Mouse (Mus musculus) neural tube, embryonic 12.5 days (tissue): ENCODE measurements at regions not wholly inside any gene's neighbourhood (a gene's known extent, or its start where the extent isn't known, plus 50 kb on each side); places are given as distances from the start of the nearest gene placed in this dataset.

Experiments
- ATAC-seq: fragments of 200-750 bp; cut with Nextera tagmentation; 2 replicates; pipeline ENCODE4 v1.8.0; 2017; ENCODE audit warnings: low read depth, mild to moderate bottlenecking, moderate TSS enrichment, moderate library complexity; ENCODE audit not compliant: low FRiP score
- H3K27ac ChIP-seq: fragments of 300-500 bp; sonication (generic); 2 replicates; pipeline ENCODE4 v1.5.1; 2016
- H3K27me3 ChIP-seq: fragments of 300-500 bp; sonication (generic); replicated peaks from 2 replicates; pipeline ENCODE4 v1.6.1; 2016; ENCODE audit warnings: mild to moderate bottlenecking
- H3K36me3 ChIP-seq: fragments of 300-500 bp; sonication (generic); 2 replicates; pipeline ENCODE4 v1.6.1; 2016; ENCODE audit warnings: mild to moderate bottlenecking
- H3K4me1 ChIP-seq: fragments of 300-500 bp; sonication (generic); 2 replicates; pipeline ENCODE4 v1.6.1; 2016
- H3K4me2 ChIP-seq: fragments of 300-500 bp; sonication (generic); replicated peaks from 2 replicates; pipeline ENCODE4 v1.6.1; 2016; ENCODE audit warnings: mild to moderate bottlenecking
- H3K4me3 ChIP-seq: fragments of 300-500 bp; sonication (generic); 2 replicates; pipeline ENCODE4 v1.5.1; 2016
- H3K9ac ChIP-seq: fragments of 300-500 bp; sonication (generic); 2 replicates; pipeline ENCODE4 v1.6.1; 2016; ENCODE audit warnings: mild to moderate bottlenecking
- H3K9me3 ChIP-seq: fragments of 300-500 bp; sonication (generic); 2 replicates; pipeline ENCODE4 v1.6.1; 2016; ENCODE audit warnings: mild to moderate bottlenecking
- WGBS: fragments of 180-500 bp; shearing (Covaris S2); methylation state at CpG from one replicate; pipeline ENCODE4 v1.1.7; 2016; 5-methylcytosine and 5-hydroxymethylcytosine counted together

DNA sequence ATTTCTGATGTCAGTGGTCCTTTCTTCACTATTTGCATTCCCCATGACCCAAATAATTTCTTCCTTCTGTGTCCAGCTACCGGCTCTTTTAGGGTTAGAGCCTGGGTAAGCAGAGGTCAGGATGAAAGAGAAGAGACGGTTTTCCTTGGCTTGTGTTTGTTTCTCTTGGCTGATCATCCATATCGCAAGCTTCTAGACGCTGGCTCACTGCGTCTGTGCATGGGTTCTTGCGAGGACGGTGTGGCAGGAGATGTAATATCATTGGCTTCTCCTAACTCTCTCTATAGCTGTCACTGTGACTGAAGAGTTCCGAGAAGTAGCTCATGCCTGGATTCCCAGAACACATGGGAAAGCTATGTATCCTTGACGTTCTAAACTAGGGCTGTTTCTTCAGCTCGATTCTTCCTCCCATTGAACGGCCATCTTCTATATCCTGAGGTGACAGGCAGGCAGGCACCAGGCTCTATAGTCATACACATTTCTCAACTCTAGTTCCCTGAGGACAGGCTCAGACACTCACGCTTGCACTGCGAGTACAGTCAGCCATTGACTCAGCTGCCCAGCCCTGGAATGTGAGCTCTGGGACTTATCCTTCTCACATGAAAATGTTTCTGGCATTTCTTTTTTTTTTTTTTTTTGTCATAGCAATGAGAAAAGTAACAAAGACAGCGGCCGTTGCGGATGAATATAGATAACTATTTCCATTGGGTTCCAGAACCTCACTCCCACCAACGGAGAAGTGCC lies 85.0 kb downstream of the Bach1 start:
- H3K4me2 ChIP-seq: no peak overlapping the region
- no peaks in the 10 kb centered on the region for H3K9me3 ChIP-seq
- no peaks in the 10 kb centered on the region for H3K4me1 ChIP-seq
- H3K36me3 ChIP-seq: no peaks in the 10 kb centered on the region
- 75% methylated on average over 17 of the region's 17 CpGs for WGBS
- H3K27me3 ChIP-seq: no peaks in the 10 kb centered on the region
- H3K4me3 ChIP-seq: no peak overlapping the region
- H3K9ac ChIP-seq: no peak overlapping the region
- no peak for ATAC-seq
- H3K27ac ChIP-seq: no peak overlapping the region

DNA sequence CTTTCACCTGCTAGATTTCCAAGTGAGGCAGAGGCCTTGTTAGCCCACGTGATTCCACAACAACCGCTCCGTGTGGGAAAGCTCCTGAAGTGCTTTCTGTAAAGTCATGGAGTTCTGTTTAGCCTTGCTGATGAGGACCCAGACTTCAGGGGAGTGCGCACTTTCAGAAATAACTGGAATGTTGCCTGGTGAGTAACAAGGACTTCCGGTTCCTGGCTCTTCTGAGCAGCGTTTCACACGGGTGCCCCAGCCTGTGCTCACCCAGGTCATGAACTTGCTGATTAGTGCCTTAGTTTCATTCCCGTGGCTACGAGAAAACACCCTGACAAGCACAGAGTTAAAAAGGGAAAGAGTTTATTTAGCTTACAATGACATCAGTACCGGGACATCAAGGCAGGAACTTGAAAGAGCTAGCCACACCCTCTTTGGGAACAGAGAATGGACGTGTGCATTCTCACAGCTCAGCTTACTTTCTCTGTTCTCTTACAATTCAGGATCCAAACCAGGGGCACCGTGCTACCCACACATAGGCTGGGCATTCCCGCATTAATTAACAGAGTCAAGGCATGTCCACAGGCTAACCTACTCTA lies 85.8 kb downstream of the Bach1 start:
- H3K4me1 ChIP-seq: no peaks in the 10 kb centered on the region
- H3K9me3 ChIP-seq: no peaks in the 10 kb centered on the region
- no peak overlapping the region for H3K4me3 ChIP-seq
- no peak overlapping the region for H3K4me2 ChIP-seq
- H3K9ac ChIP-seq: no peak overlapping the region
- no peaks in the 10 kb centered on the region for H3K27me3 ChIP-seq
- 64% methylated on average over 13 of the region's 13 CpGs for WGBS
- H3K27ac ChIP-seq: no peak overlapping the region
- no peaks in the 10 kb centered on the region for H3K36me3 ChIP-seq
- ATAC-seq: no peak

DNA sequence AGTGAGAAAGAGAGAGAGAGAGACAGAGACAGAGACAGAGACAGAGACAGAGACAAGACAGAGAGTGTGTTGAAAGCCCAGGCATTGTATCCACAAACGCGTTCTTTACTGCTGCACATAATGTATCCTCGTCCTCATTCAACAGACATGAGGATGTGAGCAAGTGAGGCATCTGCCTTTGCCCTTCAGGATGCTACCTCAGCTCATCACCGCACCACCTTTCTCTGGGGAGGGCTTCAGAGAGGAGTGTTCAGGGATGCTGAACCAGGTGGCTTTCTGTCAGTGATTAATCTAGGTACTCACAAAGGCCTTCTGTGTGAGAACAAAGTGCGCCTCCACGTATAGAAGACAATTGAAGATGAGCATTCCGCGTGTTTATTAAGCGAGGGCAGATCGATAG lies 90.8 kb downstream of the Bach1 start:
- H3K27me3 ChIP-seq: no peaks in the 10 kb centered on the region
- no peak overlapping the region for H3K9ac ChIP-seq
- 45% methylated on average over 10 of the region's 10 CpGs for WGBS
- H3K9me3 ChIP-seq: no peaks in the 10 kb centered on the region
- H3K4me1 ChIP-seq: no peaks in the 10 kb centered on the region
- peak overlapping the region; percentile 16; the same call in 1 of the 2 replicates for H3K27ac ChIP-seq
- H3K4me3 ChIP-seq: no peak overlapping the region
- no peak overlapping the region for H3K4me2 ChIP-seq
- ATAC-seq: peak; percentile 51
- H3K36me3 ChIP-seq: no peaks in the 10 kb centered on the region

GRCm38 (mm10) chr16:87789957-87790356 lies 91.2 kb downstream of the Bach1 start:
- WGBS: 9% methylated on average over 6 of the region's 6 CpGs
- no peaks in the 10 kb centered on the region for H3K27me3 ChIP-seq
- H3K4me3 ChIP-seq: no peak overlapping the region
- H3K9ac ChIP-seq: no peak overlapping the region
- H3K36me3 ChIP-seq: no peaks in the 10 kb centered on the region
- H3K4me1 ChIP-seq: no peaks in the 10 kb centered on the region
- peak; percentile 90 for ATAC-seq
- no peak overlapping the region for H3K27ac ChIP-seq
- H3K4me2 ChIP-seq: no peak overlapping the region
- H3K9me3 ChIP-seq: no peaks in the 10 kb centered on the region

GRCm38 (mm10) chr16:87796514-87797248 lies 97.9 kb downstream of the Bach1 start:
- no peak overlapping the region for H3K9ac ChIP-seq
- WGBS: 8% methylated on average over 20 of the region's 20 CpGs

DNA sequence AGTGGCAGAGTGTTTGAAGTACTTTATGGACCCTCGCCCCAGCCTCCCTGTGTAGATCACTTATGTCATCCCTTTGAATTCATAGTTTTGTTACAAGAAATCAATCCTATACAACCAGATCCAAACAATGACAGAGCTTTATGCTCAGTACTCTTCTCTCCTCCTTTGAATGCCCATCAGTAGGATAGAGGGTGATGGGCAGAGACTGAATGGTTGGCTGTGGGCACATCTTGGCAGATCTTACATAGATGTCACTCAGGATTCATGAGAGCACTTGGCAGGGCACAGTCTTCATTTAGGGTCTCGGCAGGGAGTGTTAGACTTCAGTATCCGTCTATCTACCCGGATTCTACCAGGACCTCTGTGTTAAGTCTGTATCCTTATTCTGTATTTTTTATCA lies 103.6 kb downstream of the Bach1 start:
- Histone ChIP-seq H3K4me3 (no peak overlapping the region), H3K9me3 (no peaks in the 10 kb centered on the region), H3K36me3 (no peaks in the 10 kb centered on the region), H3K9ac (no peak overlapping the region), H3K27ac (no peak overlapping the region), H3K4me2 (no peak overlapping the region), H3K4me1 (no peaks in the 10 kb centered on the region), H3K27me3 (no peaks in the 10 kb centered on the region)
- WGBS: 87% methylated on average over 4 of the region's 4 CpGs
- no peak for ATAC-seq

More at GRCm38 (mm10) chr16:87796514-87797248, 97.9 kb downstream of the Bach1 start:
- Histone ChIP-seq H3K27ac (no peak overlapping the region), H3K4me3 (no peak overlapping the region), H3K9me3 (no peaks in the 10 kb centered on the region), H3K4me1 (0 out of 2 replicates have a peak, but pooled peaks cover 3% of the 10 kb centered on the region), H3K27me3 (no peaks in the 10 kb centered on the region), H3K4me2 (peak overlapping the region; percentile 52), H3K36me3 (no peaks in the 10 kb centered on the region)
- peak; percentile 75 for ATAC-seq

- H3K27ac ChIP-seq: no peak overlapping the region
- no peaks in the 10 kb centered on the region for H3K27me3 ChIP-seq
Measured at GRCm38 (mm10) chr16:87817590-87817989, 118.8 kb downstream of the Bach1 start.

DNA sequence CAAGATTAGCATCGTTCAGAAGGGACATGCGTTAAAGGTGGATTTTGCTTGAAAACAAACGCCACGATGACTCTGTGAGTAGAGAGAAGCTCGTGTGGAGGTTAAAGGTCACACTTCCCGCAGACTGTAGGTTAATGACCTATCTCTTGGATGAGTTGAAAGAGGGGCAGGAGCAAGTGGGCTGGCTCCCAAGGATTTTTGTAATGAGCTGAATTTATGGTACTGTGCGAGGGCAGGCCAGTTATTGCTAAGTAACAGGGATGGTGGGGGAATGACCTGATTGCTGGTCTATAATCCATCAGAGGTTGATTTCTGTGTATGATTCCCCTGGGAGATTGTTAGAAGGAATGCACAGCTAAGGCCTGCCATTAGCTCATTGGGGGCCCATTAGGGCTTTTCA lies 135.6 kb downstream of the Bach1 start:
- no peaks in the 10 kb centered on the region for H3K27me3 ChIP-seq
- no peak overlapping the region for H3K9ac ChIP-seq
- H3K27ac ChIP-seq: no peak overlapping the region
- no peak overlapping the region for H3K4me3 ChIP-seq
- peaks cover 3% of the 10 kb centered on the region; the same call in 1 of the 2 replicates for H3K4me1 ChIP-seq
- 49% methylated on average over 7 of the region's 7 CpGs for WGBS
- no peaks in the 10 kb centered on the region for H3K9me3 ChIP-seq
- peak; percentile 59 for ATAC-seq
- H3K36me3 ChIP-seq: no peaks in the 10 kb centered on the region
- H3K4me2 ChIP-seq: no peak overlapping the region

More at GRCm38 (mm10) chr16:87817590-87817989, 118.8 kb downstream of the Bach1 start:
- Histone ChIP-seq H3K9me3 (no peaks in the 10 kb centered on the region), H3K4me1 (no peaks in the 10 kb centered on the region; the same call in 1 of the 2 replicates), H3K4me2 (no peak overlapping the region), H3K9ac (no peak overlapping the region), H3K4me3 (no peak overlapping the region), H3K36me3 (no peaks in the 10 kb centered on the region)
- WGBS: 67% methylated on average over 8 of the region's 8 CpGs
- ATAC-seq: peak; percentile 63

GRCm38 (mm10) chr16:87840949-87841546 lies 142.3 kb downstream of the Bach1 start:
- peak; percentile 75 for ATAC-seq
- no peaks in the 10 kb centered on the region for H3K27me3 ChIP-seq
- 18% methylated on average over 16 of the region's 16 CpGs for WGBS
- H3K4me2 ChIP-seq: peak overlapping the region; percentile 31
- no peak overlapping the region for H3K27ac ChIP-seq
- H3K9ac ChIP-seq: no peak overlapping the region
- no peak overlapping the region for H3K4me3 ChIP-seq
- H3K36me3 ChIP-seq: no peaks in the 10 kb centered on the region
- H3K9me3 ChIP-seq: no peaks in the 10 kb centered on the region
- no peaks in the 10 kb centered on the region for H3K4me1 ChIP-seq
